Mouse (Mus musculus): ENCODE results near the gene Tlr6. TPM values are rescaled to one million over a fixed set of nuclear protein-coding genes. Genes with fewer than 3 reads are reported as not detected.

The Tlr6 gene
- total and polyA plus RNA-seq, 3 experiments = 0.72 to 4.6 (median 2.5) TPM

- Histone ChIP-seq H3K9me3 (replicated peaks; ENCODE audit: low read length) (no peaks in the 10 kb centered on the region), H3K4me2 (ENCODE audit: insufficient read depth, low read depth, poor library complexity, severe bottlenecking) (no peak overlapping the region), H3K79me2 (replicated peaks; ENCODE audit: control insufficient read depth, extremely low read depth, insufficient read depth, poor library complexity, severe bottlenecking) (no peaks in the 10 kb centered on the region), H3K4me1 (ENCODE audit: control insufficient read depth in 1 of 2, insufficient read depth in 2 of 2) (peaks cover 0 to 17% of the 10 kb centered on the region in 2 experiments; a peak in 2 of 4 replicates), H3K27ac (ENCODE audit: insufficient read depth, low read depth) (no peak overlapping the region), H3K36me3 (replicated peaks in 1 of 2; ENCODE audit: control insufficient read depth in 1 of 2, insufficient read depth in 1 of 2, low read length in 1 of 2) (no peaks in the 10 kb centered on the region), H3K27me3 (replicated peaks) (peaks cover 1% of the 10 kb centered on the region), H3K9ac (ENCODE audit: insufficient read depth, low read depth) (no peak overlapping the region), H3K4me3 (replicated peaks in 1 of 3; ENCODE audit: low read depth in 2 of 3, low read length in 2 of 3, poor library complexity in 1 of 3) (no peak overlapping the region)
- dilution Hi-C loops (cut with MboI; ENCODE audit: extremely low pct_ligation_motif_present, extremely low pct_unique_long_range_greater_than_20kb, low sequenced_read_pairs) = no loop called here
- no peak for DNase-seq (ENCODE audit: extremely low read depth)
- TF ChIP-seq E2F4 (IDR thresholded peaks at IDR 0.05; ENCODE audit: insufficient replicate concordance, low read depth, low read length) (no peak), CHD1 (IDR thresholded peaks at IDR 0.05; ENCODE audit: low read depth, low read length) (no peak), UBTF (IDR thresholded peaks at IDR 0.05; ENCODE audit: low read depth, low read length) (no peak), POLR2AphosphoS2 (IDR thresholded peaks at IDR 0.05; ENCODE audit: low read depth, low read length) (no peak), GABPA (IDR thresholded peaks at IDR 0.05; ENCODE audit: insufficient replicate concordance, low read depth, low read length) (no peak), RAD21 (IDR thresholded peaks at IDR 0.05; ENCODE audit: low read depth, low read length) (no peak), ETS1 (conservative IDR thresholded peaks at IDR 0.05; ENCODE audit: low read depth, low read length) (no peak), RCOR1 (conservative IDR thresholded peaks at IDR 0.05; ENCODE audit: low read depth, low read length) (no peak), SIN3A (IDR thresholded peaks at IDR 0.05; ENCODE audit: low read length) (no peak), ZKSCAN1 (IDR thresholded peaks at IDR 0.05; ENCODE audit: borderline replicate concordance, low read depth, low read length) (no peak), USF1 (IDR thresholded peaks at IDR 0.05; ENCODE audit: low read depth, low read length) (no peak)
- in situ Hi-C loops (cut with MboI; ENCODE audit: low pct_ligation_motif_present, low pct_unique_long_range_greater_than_20kb, low sequenced_read_pairs) = no loop called here
Observed at GRCm38 (mm10) chr5:64977128-64977527, 17.2 kb upstream of the Tlr6 start.

GRCm38 (mm10) chr5:64975121-64975520 is 15.2 kb upstream of the Tlr6 start:
- in situ Hi-C loops (cut with MboI; ENCODE audit: low pct_ligation_motif_present, low pct_unique_long_range_greater_than_20kb, low sequenced_read_pairs) (no loop called here), dilution Hi-C loops (cut with MboI; ENCODE audit: extremely low pct_ligation_motif_present, extremely low pct_unique_long_range_greater_than_20kb, low sequenced_read_pairs) (no loop called here)
- H3K36me3 ChIP-seq (replicated peaks in 1 of 2; ENCODE audit: control insufficient read depth in 1 of 2, insufficient read depth in 1 of 2, low read length in 1 of 2) = no peaks in the 10 kb centered on the region
- no peaks in the 10 kb centered on the region for H3K79me2 ChIP-seq (replicated peaks; ENCODE audit: control insufficient read depth, extremely low read depth, insufficient read depth, poor library complexity, severe bottlenecking)
- H3K4me1 ChIP-seq (ENCODE audit: control insufficient read depth in 1 of 2, insufficient read depth in 2 of 2) = peaks cover 0 to 7% of the 10 kb centered on the region in 2 experiments; a peak in 3 of 4 replicates
- no peak overlapping the region for H3K4me2 ChIP-seq (ENCODE audit: insufficient read depth, low read depth, poor library complexity, severe bottlenecking)
- no peak overlapping the region for H3K27ac ChIP-seq (ENCODE audit: insufficient read depth, low read depth)
- no peak for DNase-seq (ENCODE audit: extremely low read depth)
- H3K27me3 ChIP-seq (replicated peaks) = peaks cover 8% of the 10 kb centered on the region
- H3K9ac ChIP-seq (ENCODE audit: insufficient read depth, low read depth) = no peak overlapping the region
- TF ChIP-seq CHD1 (IDR thresholded peaks at IDR 0.05; ENCODE audit: low read depth, low read length) (no peak), MXI1 (IDR thresholded peaks at IDR 0.05; ENCODE audit: low read depth, low read length) (no peak), POLR2AphosphoS2 (IDR thresholded peaks at IDR 0.05; ENCODE audit: low read depth, low read length) (no peak), CTCF (conservative IDR thresholded peaks at IDR 0.05 in 1 of 2, IDR thresholded peaks at IDR 0.05 in 1 of 2; ENCODE audit: low read depth in 2 of 2, low read length in 2 of 2) (no peak), RAD21 (IDR thresholded peaks at IDR 0.05; ENCODE audit: low read depth, low read length) (no peak), ZMIZ1 (IDR thresholded peaks at IDR 0.05; ENCODE audit: low read depth, low read length) (no peak), BHLHE40 (IDR thresholded peaks at IDR 0.05; ENCODE audit: low read depth, low read length) (no peak), UBTF (IDR thresholded peaks at IDR 0.05; ENCODE audit: low read depth, low read length) (no peak), ETS1 (conservative IDR thresholded peaks at IDR 0.05; ENCODE audit: low read depth, low read length) (no peak), JUN (IDR thresholded peaks at IDR 0.05; ENCODE audit: insufficient read depth, low read depth, low read length) (no peak), TBP (conservative IDR thresholded peaks at IDR 0.05; ENCODE audit: low read depth, low read length) (no peak), MYC (IDR thresholded peaks at IDR 0.05; ENCODE audit: low read depth, low read length) (no peak), NRF1 (IDR thresholded peaks at IDR 0.05; ENCODE audit: low read depth, low read length) (no peak), HCFC1 (IDR thresholded peaks at IDR 0.05; ENCODE audit: low read depth, low read length) (no peak), NELFE (IDR thresholded peaks at IDR 0.05; ENCODE audit: low read depth, low read length) (no peak), TCF12 (IDR thresholded peaks at IDR 0.05; ENCODE audit: low read depth, low read length) (no peak), SIN3A (IDR thresholded peaks at IDR 0.05; ENCODE audit: low read length) (no peak), ELF1 (IDR thresholded peaks at IDR 0.05; ENCODE audit: low read depth, low read length) (no peak)
- H3K9me3 ChIP-seq (replicated peaks; ENCODE audit: low read length) = no peaks in the 10 kb centered on the region
- H3K4me3 ChIP-seq (replicated peaks in 1 of 3; ENCODE audit: low read depth in 2 of 3, low read length in 2 of 3, poor library complexity in 1 of 3) = no peak overlapping the region

Measured in CH12.LX (cell line).